Mouse (Mus musculus): ENCODE data around the gene Iqgap3. TPM values are rescaled to one million over a fixed set of nuclear protein-coding genes. Genes with fewer than 3 reads are reported as not detected.
A peak's percentile ranks its signal among the peaks of the same experiment; 100 is the strongest.

The Iqgap3 gene
- polyA plus RNA-seq, 1 experiment from 2014 or later: 1.8 TPM

GRCm38 (mm10) chr3:88143961-88144486 lies 62.3 kb downstream of the Iqgap3 start:
- Histone ChIP-seq H3K4me3 (ENCODE audit: low read depth, low read length) (peak overlapping the region; percentile 75), H3K36me3 (ENCODE audit: control insufficient read depth, insufficient read depth, low read length) (no peaks in the 10 kb centered on the region), H3K27me3 (ENCODE audit: control insufficient read depth, insufficient read depth, low read depth, low read length) (peaks cover 7% of the 10 kb centered on the region), H3K9me3 (replicated peaks; ENCODE audit: control insufficient read depth, low read length, poor library complexity, severe bottlenecking) (no peaks in the 10 kb centered on the region), H3K27ac (ENCODE audit: low read length) (peak overlapping the region; percentile 96), H3K9ac (ENCODE audit: low read depth, low read length) (peak overlapping the region; percentile 89), H3K4me1 (ENCODE audit: control insufficient read depth, insufficient read depth, low read length) (peaks cover 50% of the 10 kb centered on the region), H3K4me2 (ENCODE audit: low read length) (peak overlapping the region; percentile 88)
- no peak for ATAC-seq
- WGBS: 13% methylated on average over 5 of the region's 5 CpGs

GRCm38 (mm10) chr3:88144648-88145410 lies 63.1 kb downstream of the Iqgap3 start:
- H3K27me3 ChIP-seq (ENCODE audit: control insufficient read depth, insufficient read depth, low read depth, low read length): peaks cover 4% of the 10 kb centered on the region
- H3K4me1 ChIP-seq (ENCODE audit: control insufficient read depth, insufficient read depth, low read length): peaks cover 51% of the 10 kb centered on the region
- no peaks in the 10 kb centered on the region for H3K36me3 ChIP-seq (ENCODE audit: control insufficient read depth, insufficient read depth, low read length)
- H3K9ac ChIP-seq (ENCODE audit: low read depth, low read length): peak overlapping the region; percentile 89
- H3K9me3 ChIP-seq (replicated peaks; ENCODE audit: control insufficient read depth, low read length, poor library complexity, severe bottlenecking): no peaks in the 10 kb centered on the region
- 75% methylated on average over 6 of the region's 6 CpGs for WGBS
- no peak for ATAC-seq
- peak overlapping the region; percentile 88 for H3K4me2 ChIP-seq (ENCODE audit: low read length)
- H3K4me3 ChIP-seq (ENCODE audit: low read depth, low read length): peak overlapping the region; percentile 75; the same call in 1 of the 2 replicates
- H3K27ac ChIP-seq (ENCODE audit: low read length): 0 out of 2 replicates have a peak overlapping the region, but pooled peaks have one; percentile 29

GRCm38 (mm10) chr3:88145411-88145782 lies 63.6 kb downstream of the Iqgap3 start:
- H3K27me3 ChIP-seq (ENCODE audit: control insufficient read depth, insufficient read depth, low read depth, low read length): no peaks in the 10 kb centered on the region
- H3K9ac ChIP-seq (ENCODE audit: low read depth, low read length): peak overlapping the region; percentile 89
- H3K4me1 ChIP-seq (ENCODE audit: control insufficient read depth, insufficient read depth, low read length): peaks cover 57% of the 10 kb centered on the region
- H3K27ac ChIP-seq (ENCODE audit: low read length): 0 out of 2 replicates have a peak overlapping the region, but pooled peaks have one; percentile 29
- H3K9me3 ChIP-seq (replicated peaks; ENCODE audit: control insufficient read depth, low read length, poor library complexity, severe bottlenecking): no peaks in the 10 kb centered on the region
- ATAC-seq: no peak
- no peaks in the 10 kb centered on the region for H3K36me3 ChIP-seq (ENCODE audit: control insufficient read depth, insufficient read depth, low read length)
- WGBS: 23% methylated on average over 4 of the region's 4 CpGs
- peak overlapping the region; percentile 88 for H3K4me2 ChIP-seq (ENCODE audit: low read length)
- no peak overlapping the region for H3K4me3 ChIP-seq (ENCODE audit: low read depth, low read length)

- no peak for ATAC-seq
- Histone ChIP-seq H3K4me3 (ENCODE audit: low read depth, low read length) (no peak overlapping the region), H3K27me3 (ENCODE audit: control insufficient read depth, insufficient read depth, low read depth, low read length) (no peaks in the 10 kb centered on the region), H3K4me2 (ENCODE audit: low read length) (no peak overlapping the region), H3K36me3 (ENCODE audit: control insufficient read depth, insufficient read depth, low read length) (no peaks in the 10 kb centered on the region), H3K9ac (ENCODE audit: low read depth, low read length) (peak overlapping the region; percentile 89), H3K4me1 (ENCODE audit: control insufficient read depth, insufficient read depth, low read length) (peaks cover 62% of the 10 kb centered on the region), H3K9me3 (replicated peaks; ENCODE audit: control insufficient read depth, low read length, poor library complexity, severe bottlenecking) (no peaks in the 10 kb centered on the region), H3K27ac (ENCODE audit: low read length) (no peak overlapping the region)
- WGBS: 74% methylated on average over 5 of the region's 5 CpGs
Measured at GRCm38 (mm10) chr3:88145952-88146351, 64.2 kb downstream of the Iqgap3 start.

- Histone ChIP-seq H3K4me3 (ENCODE audit: low read depth, low read length) (no peak overlapping the region), H3K4me1 (ENCODE audit: control insufficient read depth, insufficient read depth, low read length) (peaks cover 66% of the 10 kb centered on the region), H3K27me3 (ENCODE audit: control insufficient read depth, insufficient read depth, low read depth, low read length) (no peaks in the 10 kb centered on the region), H3K9ac (ENCODE audit: low read depth, low read length) (peak overlapping the region; percentile 15; the same call in 1 of the 2 replicates), H3K36me3 (ENCODE audit: control insufficient read depth, insufficient read depth, low read length) (no peaks in the 10 kb centered on the region), H3K9me3 (replicated peaks; ENCODE audit: control insufficient read depth, low read length, poor library complexity, severe bottlenecking) (no peaks in the 10 kb centered on the region), H3K4me2 (ENCODE audit: low read length) (no peak overlapping the region; the same call in 1 of the 2 replicates), H3K27ac (ENCODE audit: low read length) (no peak overlapping the region)
- ATAC-seq: no peak
- WGBS: 41% methylated on average over 5 of the region's 5 CpGs
Measured at GRCm38 (mm10) chr3:88146376-88147112, 64.8 kb downstream of the Iqgap3 start.

GRCm38 (mm10) chr3:88147444-88147843 lies 65.7 kb downstream of the Iqgap3 start:
- 83% methylated on average over 2 of the region's 2 CpGs for WGBS
- H3K27ac ChIP-seq (ENCODE audit: low read length): no peak overlapping the region

GRCm38 (mm10) chr3:88147866-88148265 lies 66.1 kb downstream of the Iqgap3 start:
- Histone ChIP-seq H3K9ac (ENCODE audit: low read depth, low read length) (no peak overlapping the region), H3K4me1 (ENCODE audit: control insufficient read depth, insufficient read depth, low read length) (peaks cover 78% of the 10 kb centered on the region), H3K36me3 (ENCODE audit: control insufficient read depth, insufficient read depth, low read length) (no peaks in the 10 kb centered on the region), H3K4me2 (ENCODE audit: low read length) (no peak overlapping the region), H3K27ac (ENCODE audit: low read length) (no peak overlapping the region), H3K9me3 (replicated peaks; ENCODE audit: control insufficient read depth, low read length, poor library complexity, severe bottlenecking) (no peaks in the 10 kb centered on the region), H3K4me3 (ENCODE audit: low read depth, low read length) (no peak overlapping the region), H3K27me3 (ENCODE audit: control insufficient read depth, insufficient read depth, low read depth, low read length) (no peaks in the 10 kb centered on the region)
- 53% methylated on average over 1 of the region's 1 CpGs for WGBS
- no peak for ATAC-seq

More at GRCm38 (mm10) chr3:88147444-88147843, 65.7 kb downstream of the Iqgap3 start:
- Histone ChIP-seq H3K4me3 (ENCODE audit: low read depth, low read length) (no peak overlapping the region), H3K9ac (ENCODE audit: low read depth, low read length) (no peak overlapping the region), H3K27me3 (ENCODE audit: control insufficient read depth, insufficient read depth, low read depth, low read length) (no peaks in the 10 kb centered on the region), H3K36me3 (ENCODE audit: control insufficient read depth, insufficient read depth, low read length) (no peaks in the 10 kb centered on the region), H3K4me1 (ENCODE audit: control insufficient read depth, insufficient read depth, low read length) (peaks cover 74% of the 10 kb centered on the region), H3K9me3 (replicated peaks; ENCODE audit: control insufficient read depth, low read length, poor library complexity, severe bottlenecking) (no peaks in the 10 kb centered on the region), H3K4me2 (ENCODE audit: low read length) (no peak overlapping the region)
- ATAC-seq: no peak

GRCm38 (mm10) chr3:88148354-88148753 lies 66.6 kb downstream of the Iqgap3 start:
- no peaks in the 10 kb centered on the region for H3K27me3 ChIP-seq (ENCODE audit: control insufficient read depth, insufficient read depth, low read depth, low read length)
- ATAC-seq: no peak

More at GRCm38 (mm10) chr3:88148354-88148753, 66.6 kb downstream of the Iqgap3 start:
- Histone ChIP-seq H3K4me1 (ENCODE audit: control insufficient read depth, insufficient read depth, low read length) (peaks cover 83% of the 10 kb centered on the region), H3K27ac (ENCODE audit: low read length) (no peak overlapping the region; the same call in 1 of the 2 replicates), H3K36me3 (ENCODE audit: control insufficient read depth, insufficient read depth, low read length) (no peaks in the 10 kb centered on the region), H3K9ac (ENCODE audit: low read depth, low read length) (no peak overlapping the region), H3K9me3 (replicated peaks; ENCODE audit: control insufficient read depth, low read length, poor library complexity, severe bottlenecking) (no peaks in the 10 kb centered on the region), H3K4me3 (ENCODE audit: low read depth, low read length) (no peak overlapping the region), H3K4me2 (ENCODE audit: low read length) (no peak overlapping the region)
- 87% methylated on average over 5 of the region's 5 CpGs for WGBS

Data from midbrain, embryonic 16.5 days (tissue).